ENCODE assay signal across 8 mouse cellular contexts in the genomic region with DNA sequence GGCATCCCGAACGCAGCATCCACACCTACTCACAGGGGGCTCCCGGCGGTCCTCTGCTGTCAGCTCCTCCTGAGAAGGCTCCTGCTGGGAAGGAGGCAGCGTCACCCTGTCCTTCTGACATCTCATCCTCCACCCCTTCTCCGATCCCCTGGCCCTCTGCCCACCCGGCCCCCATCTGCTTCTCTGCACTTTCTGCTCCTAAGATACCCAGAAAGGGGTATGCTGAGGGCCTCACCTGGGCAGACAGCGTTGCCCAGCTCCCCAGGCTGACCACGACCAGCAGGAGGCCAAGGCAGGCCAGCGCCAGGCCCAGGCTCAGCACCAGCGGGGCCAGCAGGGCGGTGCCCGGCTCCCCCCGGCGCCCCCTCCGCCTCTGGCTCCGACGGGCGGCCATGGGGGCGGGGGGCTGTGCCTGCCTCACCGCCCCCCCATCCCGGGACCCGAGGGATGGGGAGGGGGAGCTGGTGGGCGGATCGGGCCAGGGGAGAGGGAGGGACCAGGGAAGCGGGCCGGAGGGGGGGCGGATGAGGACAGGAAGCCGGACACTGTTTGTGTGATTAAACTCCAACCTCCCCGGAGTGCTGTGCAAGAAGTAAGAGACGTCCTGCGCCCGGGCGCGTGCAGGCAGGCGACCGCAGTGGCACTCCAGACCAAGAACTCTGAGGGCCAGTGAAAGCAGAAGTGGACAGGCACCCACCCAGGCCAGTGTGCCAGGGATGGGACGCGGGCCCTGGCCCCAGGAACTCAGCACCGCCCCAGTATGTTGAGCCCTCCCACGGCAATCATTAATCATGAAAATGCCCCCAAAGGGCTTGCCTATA. TPM values are rescaled to one million over a fixed set of nuclear protein-coding genes. Genes with fewer than 3 reads are reported as not detected.
DNase-seq lines count a peak whose midpoint lies in the region; ATAC-seq and TF ChIP-seq lines count a peak whose summit lies in the region.

A gene (minus strand): TSS at position 489 of the 821 bp plus-strand sequence.
A gene (minus strand): TSS at position 738 of the 821 bp plus-strand sequence.

- peak; percentile 56 for TF ChIP-seq CTCF in heart, adult 2 months (IDR thresholded peaks at IDR 0.05)
- TF ChIP-seq CTCF in liver, postnatal 0 days (IDR thresholded peaks at IDR 0.05; ENCODE audit: low read depth): peak; percentile 19; the same call in 1 of the 2 replicates

- 0 out of 2 replicates have a peak, but pooled peaks have one; percentile 51 for TF ChIP-seq EP300 in heart, adult 2 months (IDR thresholded peaks at IDR 0.05; ENCODE audit: insufficient read depth, low read depth, low read length)
- TF ChIP-seq EP300 in liver, postnatal 0 days (IDR thresholded peaks at IDR 0.05; ENCODE audit: low read depth): no peak

- H3K4me3 ChIP-seq in heart, adult 2 months: peak within 1 kb of the TSS; percentile 72
- peak within 1 kb of the TSS; percentile 50 for H3K4me3 ChIP-seq in liver, postnatal 0 days (ENCODE audit: low read depth, low read length)

- no peaks in the 10 kb centered on the region for H3K36me3 ChIP-seq in heart, adult 2 months (ENCODE audit: control insufficient read depth, insufficient read depth, low read length)
- no peaks in the 10 kb centered on the region for H3K36me3 ChIP-seq in liver, postnatal 0 days (replicated peaks; ENCODE audit: insufficient read depth, low read length)

- no peaks in the 10 kb centered on the region for H3K9me3 ChIP-seq in liver, postnatal 0 days (ENCODE audit: low read length)

- peak; percentile 25 for DNase-seq in thymus, postnatal 4 days
- DNase-seq in thymus, postnatal 25 days: no peak
- peak; percentile 72 for DNase-seq in embryo, embryonic 11 days
- peak; percentile 90 for DNase-seq in heart, adult 2 months
- peak; percentile 78 for DNase-seq in kidney, adult 11 months
- DNase-seq in liver, postnatal 0 days: peak; percentile 73
- peak; percentile 63 to 79 for DNase-seq in natural killer cell, adult 2 months (ENCODE audit: low spot score in 2 of 2)
- DNase-seq in urinary bladder, adult 2 months (ENCODE audit: low spot score): peak; percentile 56

- intact Hi-C loops in heart, adult 2 months (cut with DNase I): no loop called here

- ATAC-seq in liver, postnatal 0 days: peak; percentile 70

- peak within 1 kb of the TSS; percentile 95 for H3K27ac ChIP-seq in heart, adult 2 months
- H3K27ac ChIP-seq in liver, postnatal 0 days (ENCODE audit: low read depth): peak within 1 kb of the TSS; percentile 73

- peak; percentile 89 for TF ChIP-seq POLR2A in heart, adult 2 months (IDR thresholded peaks at IDR 0.05; ENCODE audit: insufficient read depth, low read depth, low read length)

- H3K9ac ChIP-seq in heart, adult 2 months (ENCODE audit: low read depth, low read length): peak within 1 kb of the TSS; percentile 88
- peak within 1 kb of the TSS; percentile 66 for H3K9ac ChIP-seq in liver, postnatal 0 days (replicated peaks)

- H3K79me2 ChIP-seq in heart, adult 2 months (replicated peaks; ENCODE audit: control insufficient read depth, insufficient read depth, low read length): no peaks in the 10 kb centered on the region

- peaks cover 7% of the 10 kb centered on the region for H3K4me1 ChIP-seq in heart, adult 2 months (ENCODE audit: control insufficient read depth, insufficient read depth, low read length)
- H3K4me1 ChIP-seq in liver, postnatal 0 days (ENCODE audit: insufficient read depth): peaks cover 19% of the 10 kb centered on the region

- H3K4me2 ChIP-seq in liver, postnatal 0 days (ENCODE audit: low read depth, low read length): peak within 1 kb of the TSS; percentile 70

- no peaks in the 10 kb centered on the region for H3K27me3 ChIP-seq in heart, adult 2 months (ENCODE audit: control insufficient read depth, insufficient read depth, low read length)
- H3K27me3 ChIP-seq in liver, postnatal 0 days (ENCODE audit: insufficient read depth, low read length): no peaks in the 10 kb centered on the region

- WGBS in heart, adult 2 months: 5% methylated on average over 40 of the region's 41 CpGs
- WGBS in liver, postnatal 0 days (ENCODE audit: insufficient replicate concordance): 11% methylated on average over 25 of the region's 41 CpGs

RNA-seq across cellular contexts. Expression of the first gene that starts in this region (rescaled TPM):
- 10 to 100 TPM; 18.4 to 21.9 TPM for total RNA-seq in heart, adult 2 months (2021)
- 29.2 and 32.0 TPM in 2 replicates for polyA plus RNA-seq in heart, adult 2 months (2012; rRNA removed)
- polyA plus RNA-seq in liver, postnatal 0 days (2015; fragmentation: Nextera tagmentation; extraction: Ambion mirVana): 2.8 and 3.6 TPM in 2 replicates
- 85.4 and 87.0 TPM in 2 replicates for polyA plus RNA-seq in urinary bladder, adult 2 months (2012; rRNA removed)

RNA-seq across cellular contexts. Expression of the second gene that starts in this region (rescaled TPM):
- 1 to 10 TPM; 2.8 to 3.2 TPM for total RNA-seq in heart, adult 2 months (2021)
- 3.7 and 4.7 TPM in 2 replicates for polyA plus RNA-seq in heart, adult 2 months (2012; rRNA removed)
- 1.1 and 1.4 TPM in 2 replicates for polyA plus RNA-seq in liver, postnatal 0 days (2015; fragmentation: Nextera tagmentation; extraction: Ambion mirVana)
- polyA plus RNA-seq in urinary bladder, adult 2 months (2012; rRNA removed): 10.0 and 10.3 TPM in 2 replicates
